Mouse (Mus musculus) cortical plate, adult 2 months (tissue): ENCODE measurements around the gene Prm2.

Experiments
- CTCF ChIP-seq: fragments of 200-500 bp; IDR thresholded peaks from 2 replicates; pipeline ENCODE4 v1.5.1; 2011; ENCODE audit warnings: mild to moderate bottlenecking, control low read depth, low read length; ENCODE audit not compliant: insufficient read depth; ENCODE audit errors: extremely low read depth
- POLR2A ChIP-seq: fragments of 200-500 bp; IDR thresholded peaks from 2 replicates; pipeline ENCODE4 v1.6.1; 2011; ENCODE audit warnings: mild to moderate bottlenecking, low read length, control low read depth; ENCODE audit not compliant: insufficient read depth; ENCODE audit errors: extremely low read depth

- TF ChIP-seq CTCF: peak; percentile 83
- TF ChIP-seq POLR2A: no peak
These were observed 28.8 kb downstream of the Prm2 start for GRCm38 (mm10) chr16:10767158-10767557.
